Mouse (Mus musculus): ENCODE results near the gene Cutc.

DNA sequence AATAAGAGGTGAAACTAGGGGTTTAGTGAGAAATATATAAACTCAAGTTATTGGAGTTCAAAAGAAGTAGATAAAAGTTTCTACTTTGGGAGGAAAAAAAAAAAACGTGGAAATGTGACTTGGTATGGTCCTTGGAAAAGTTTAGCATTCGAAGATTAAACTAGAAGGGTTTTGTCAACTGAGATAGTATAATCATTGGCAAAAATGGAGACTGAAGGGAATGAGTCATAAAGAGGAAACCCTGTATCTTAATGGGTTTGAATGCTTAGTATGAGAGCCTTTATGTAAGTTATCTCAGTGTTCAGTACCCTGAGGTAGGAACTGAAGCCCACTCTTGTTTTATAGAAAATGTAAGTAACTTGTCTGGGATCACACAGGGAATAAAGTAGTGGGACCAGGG lies 2.1 kb downstream of the Cutc start:
- no peak for TF ChIP-seq ZC3H11A (IDR thresholded peaks at IDR 0.05; ENCODE audit: borderline replicate concordance, low read depth, low read length)
- TF ChIP-seq ZNF384 (IDR thresholded peaks at IDR 0.05; ENCODE audit: low read depth, low read length) = no peak
- TF ChIP-seq MAFK (IDR thresholded peaks at IDR 0.05; ENCODE audit: insufficient read depth, low read depth, low read length) = no peak

All from ES-E14 (cell line).